Mouse (Mus musculus): ENCODE results near the gene Gm3411. TPM values are rescaled to one million over a fixed set of nuclear protein-coding genes. Genes with fewer than 3 reads are reported as not detected.
"Not testable (repeated sequence)": the region's sequence is repeated elsewhere in the genome, so short reads cannot be mapped to it uniquely, and the experiment has no call there.

The Gm3411 gene
- polyA plus RNA-seq (2015; fragmentation: Nextera tagmentation; extraction: Ambion mirVana), result 6.5 and 8.7 TPM in 2 replicates

- WGBS, result 4% methylated on average over 45 of the region's 57 CpGs
- Histone ChIP-seq H3K27ac (replicated peaks) (0 out of 2 replicates have a peak within 1 kb of the TSS, but pooled peaks have one; percentile 33), H3K9ac (replicated peaks) (peak within 1 kb of the TSS; percentile 65)
These were observed at the start of gene Gm3411 for GRCm38 (mm10) chr14:6286931-6287715. TSS of gene Gm3411 (minus strand) at chr14:6287250.

DNA sequence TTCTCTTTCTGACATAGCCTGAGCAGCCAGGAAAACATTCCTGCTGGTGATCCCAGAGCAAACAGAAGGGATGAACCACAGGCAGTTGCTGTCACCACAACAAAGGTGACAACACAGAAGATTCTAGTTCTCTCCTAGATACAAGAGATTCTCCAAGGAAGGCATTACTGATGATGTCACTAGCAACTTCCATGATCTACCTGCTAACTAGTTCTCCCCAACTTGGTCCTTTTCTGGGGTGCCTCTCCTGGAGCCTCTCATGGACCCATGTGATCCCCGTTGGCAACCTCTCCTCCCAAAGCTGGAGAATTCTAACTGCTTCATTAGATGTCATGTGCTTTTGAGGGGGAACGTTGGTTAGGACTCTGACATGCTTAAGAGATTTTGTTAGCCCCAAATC lies 17.7 kb upstream of the Gm3411 start, which contains the start of gene Gm21103:
Gm21103 (minus strand) TSS at position 101 of the 400 bp plus-strand sequence.
- H3K4me3 ChIP-seq (replicated peaks); H3K27me3 ChIP-seq (replicated peaks); ATAC-seq (ENCODE audit: low FRiP score); H3K36me3 ChIP-seq; H3K4me2 ChIP-seq; H3K9me3 ChIP-seq (replicated peaks); H3K27ac ChIP-seq (replicated peaks); H3K4me1 ChIP-seq; H3K9ac ChIP-seq (replicated peaks): not testable (repeated sequence)
- 86% methylated on average over 2 of the region's 2 CpGs for WGBS

More at GRCm38 (mm10) chr14:6286931-6287715, at the start of gene Gm3411:
- not testable (repeated sequence) for H3K4me1 ChIP-seq; H3K27me3 ChIP-seq (replicated peaks); ATAC-seq (ENCODE audit: low FRiP score); H3K36me3 ChIP-seq; H3K9me3 ChIP-seq (replicated peaks)
- peak within 1 kb of the TSS; percentile 67 for H3K4me2 ChIP-seq
- peak within 1 kb of the TSS; percentile 53 for H3K4me3 ChIP-seq (replicated peaks)

GRCm38 (mm10) chr14:6219192-6219591 lies 67.9 kb downstream of the Gm3411 start, which contains the start of gene Gm21560:
TSS of gene Gm21560 (minus strand) at chr14:6219292.
- not testable (repeated sequence) for H3K4me2 ChIP-seq; H3K4me3 ChIP-seq (replicated peaks); H3K27ac ChIP-seq (replicated peaks); H3K36me3 ChIP-seq; H3K9ac ChIP-seq (replicated peaks); H3K27me3 ChIP-seq (replicated peaks); H3K9me3 ChIP-seq (replicated peaks); ATAC-seq (ENCODE audit: low FRiP score); H3K4me1 ChIP-seq
- WGBS, result 58% methylated on average over 2 of the region's 2 CpGs

Other genes with a start within 250 kb of the Gm3411 start
- not detected in 2 replicates for gene Gm6337, start 229.0 kb downstream of the Gm3411 start, polyA plus RNA-seq (2015; fragmentation: Nextera tagmentation; extraction: Ambion mirVana)
- gene Gm8206, start 193.3 kb downstream of the Gm3411 start, polyA plus RNA-seq (2015; fragmentation: Nextera tagmentation; extraction: Ambion mirVana), result 4.6 and 6.7 TPM in 2 replicates
- 3.8 and 6.2 TPM in 2 replicates for gene Gm3468, start 178.6 kb downstream of the Gm3411 start, polyA plus RNA-seq (2015; fragmentation: Nextera tagmentation; extraction: Ambion mirVana)
- not detected in 2 replicates for gene Gm3476, start 161.4 kb downstream of the Gm3411 start, polyA plus RNA-seq (2015; fragmentation: Nextera tagmentation; extraction: Ambion mirVana)
- not detected in 2 replicates for gene Gm21560, start 68.0 kb downstream of the Gm3411 start, polyA plus RNA-seq (2015; fragmentation: Nextera tagmentation; extraction: Ambion mirVana)
- gene Gm21103, start 17.6 kb upstream of the Gm3411 start, polyA plus RNA-seq (2015; fragmentation: Nextera tagmentation; extraction: Ambion mirVana), result not detected in 2 replicates
- not detected in 2 replicates for gene Gm3618, start 56.4 kb upstream of the Gm3411 start, polyA plus RNA-seq (2015; fragmentation: Nextera tagmentation; extraction: Ambion mirVana)
- 0.14 TPM in 1 of 2 replicates, not detected in the other for gene Gm16440, start 103.1 kb upstream of the Gm3411 start, polyA plus RNA-seq (2015; fragmentation: Nextera tagmentation; extraction: Ambion mirVana)
- 6.1 and 6.6 TPM in 2 replicates for gene Gm3591, start 125.2 kb upstream of the Gm3411 start, polyA plus RNA-seq (2015; fragmentation: Nextera tagmentation; extraction: Ambion mirVana)
- not detected in 2 replicates for gene Gm3594, start 157.4 kb upstream of the Gm3411 start, polyA plus RNA-seq (2015; fragmentation: Nextera tagmentation; extraction: Ambion mirVana)